ENCODE assay signal across 10 mouse cellular contexts in genomic region chr3:101712666-101713065, GRCm38 (mm10).
DNase-seq lines count a peak whose midpoint lies in the region; ATAC-seq lines count a peak whose summit lies in the region.
"Had no signal": no experiment of that assay in that cellular context is flagged by ENCODE, and none has a peak within 500 bp of the region (broad histone marks: within the 10 kb centered on the region; RNA-seq: fewer than 3 reads in every experiment).

No protein-coding gene starts in this region.

- intact Hi-C loops in left cerebral cortex, postnatal 36 days (cut with DNase I), result no loop called here

- H3K27me3 ChIP-seq in kidney, embryonic 15.5 days, result 0 out of 2 replicates have a peak, but pooled peaks cover 4% of the 10 kb centered on the region
- no peaks in the 10 kb centered on the region for H3K27me3 ChIP-seq in embryonic facial prominence, embryonic 13.5 days
- no peaks in the 10 kb centered on the region for H3K27me3 ChIP-seq in midbrain, embryonic 14.5 days (ENCODE audit: control insufficient read depth, insufficient read depth, low read length)

- ATAC-seq in kidney, embryonic 15.5 days (replicated peaks; ENCODE audit: low FRiP score), result no peak
- ATAC-seq in embryonic facial prominence, embryonic 13.5 days (ENCODE audit: insufficient number of reproducible peaks, insufficient read depth, low FRiP score, low TSS enrichment, low read depth), result no peak
- no peak for ATAC-seq in midbrain, embryonic 14.5 days (ENCODE audit: low FRiP score, low TSS enrichment)
- ATAC-seq in frontal cortex, adult (ENCODE audit: low TSS enrichment), result no peak

- no peak overlapping the region for H3K4me3 ChIP-seq in kidney, embryonic 15.5 days (replicated peaks)
- no peak overlapping the region for H3K4me3 ChIP-seq in embryonic facial prominence, embryonic 13.5 days
- H3K4me3 ChIP-seq in midbrain, embryonic 14.5 days (replicated peaks; ENCODE audit: low read depth, low read length), result no peak overlapping the region

- WGBS in kidney, embryonic 15.5 days, result 62% methylated on average over 14 of the region's 14 CpGs
- WGBS in embryonic facial prominence, embryonic 13.5 days, result 69% methylated on average over 14 of the region's 14 CpGs
- 70% methylated on average over 14 of the region's 14 CpGs for WGBS in midbrain, embryonic 14.5 days

- H3K4me1 ChIP-seq in kidney, embryonic 15.5 days, result peaks cover 39% of the 10 kb centered on the region
- peaks cover 33% of the 10 kb centered on the region for H3K4me1 ChIP-seq in embryonic facial prominence, embryonic 13.5 days
- H3K4me1 ChIP-seq in midbrain, embryonic 14.5 days (ENCODE audit: control insufficient read depth, insufficient read depth, low read length), result peaks cover 29% of the 10 kb centered on the region

- peak overlapping the region; percentile 47 for H3K4me2 ChIP-seq in kidney, embryonic 15.5 days
- peak overlapping the region; percentile 41 for H3K4me2 ChIP-seq in embryonic facial prominence, embryonic 13.5 days
- H3K4me2 ChIP-seq in midbrain, embryonic 14.5 days (ENCODE audit: low read length), result peak overlapping the region; percentile 37; the same call in 1 of the 2 replicates

- no peaks in the 10 kb centered on the region for H3K36me3 ChIP-seq in kidney, embryonic 15.5 days
- H3K36me3 ChIP-seq in embryonic facial prominence, embryonic 13.5 days, result no peaks in the 10 kb centered on the region
- no peaks in the 10 kb centered on the region for H3K36me3 ChIP-seq in midbrain, embryonic 14.5 days (ENCODE audit: control insufficient read depth, insufficient read depth, low read length)

- no peaks in the 10 kb centered on the region for H3K9me3 ChIP-seq in kidney, embryonic 15.5 days (replicated peaks)
- H3K9me3 ChIP-seq in embryonic facial prominence, embryonic 13.5 days, result no peaks in the 10 kb centered on the region
- no peaks in the 10 kb centered on the region for H3K9me3 ChIP-seq in midbrain, embryonic 14.5 days (ENCODE audit: control insufficient read depth, low read length)

- peak overlapping the region; percentile 84 for H3K27ac ChIP-seq in kidney, embryonic 15.5 days
- peak overlapping the region; percentile 60 for H3K27ac ChIP-seq in embryonic facial prominence, embryonic 13.5 days
- H3K27ac ChIP-seq in midbrain, embryonic 14.5 days (replicated peaks; ENCODE audit: low read depth, low read length), result no peak overlapping the region

- peak; percentile 14 for DNase-seq in cerebellum, adult 8-10 months
- no peak for DNase-seq in cerebellum, adult 18-20 months
- DNase-seq in kidney, adult 11 months, result no peak
- DNase-seq in midbrain, embryonic 14.5 days, result peak; percentile 14
- no peak for DNase-seq in left cerebral cortex, postnatal 36 days (ENCODE audit: low spot score in 2 of 2)
- DNase-seq: liver; right cerebral cortex, postnatal 14 days had no signal

- no peak overlapping the region for H3K9ac ChIP-seq in kidney, embryonic 15.5 days
- H3K9ac ChIP-seq in embryonic facial prominence, embryonic 13.5 days, result peak overlapping the region; percentile 32; the same call in 1 of the 2 replicates
- no peak overlapping the region for H3K9ac ChIP-seq in midbrain, embryonic 14.5 days (replicated peaks; ENCODE audit: low read length)

Comparison
In these comparisons a context has a peak if more than half of its experiments do, and no peak if none do; other contexts are left out.
1. DNase-seq: peak in cerebellum, adult 8-10 months (single experiment) and midbrain, embryonic 14.5 days (single experiment); none in cerebellum, adult 18-20 months (0 of 2), kidney, adult 11 months (single experiment) and left cerebral cortex, postnatal 36 days (0 of 2).
2. Peak in every context shown above with its lines, with median percentiles within 50 percentile points of each other: H3K4me2 ChIP-seq.